Mouse (Mus musculus): ENCODE data around the gene Atg9a. TPM values are rescaled to one million over a fixed set of nuclear protein-coding genes. Genes with fewer than 3 reads are reported as not detected.

Gene Atg9a
- total and polyA plus RNA-seq, 3 experiments: 7.8 to 26.1 TPM; not detected in 1

DNA sequence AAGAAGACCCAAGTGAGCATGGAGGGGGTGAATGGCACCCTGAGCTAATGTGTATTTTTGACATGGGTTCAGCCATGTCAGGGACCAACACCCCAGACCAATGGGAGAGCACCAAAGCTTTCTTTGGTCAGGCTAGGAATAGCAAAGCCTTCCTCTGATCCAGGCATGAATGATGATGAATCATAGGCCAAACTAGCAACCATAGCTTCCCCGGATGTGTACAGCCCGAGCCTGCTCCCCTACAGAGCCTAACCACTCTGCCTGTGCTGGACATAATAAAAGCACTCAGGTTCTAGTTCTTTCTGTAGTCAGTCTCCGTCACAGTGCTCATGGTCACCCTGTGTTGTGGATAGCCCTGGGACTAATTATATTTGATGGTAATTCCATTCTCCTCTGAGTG is 29.5 kb upstream of the Atg9a start:
- Histone ChIP-seq H3K9me3 (replicated peaks; ENCODE audit: insufficient read depth, low read length) (no peaks in the 10 kb centered on the region), H3K4me3 (ENCODE audit: control insufficient read depth in 1 of 2, insufficient read depth in 1 of 2, low read depth in 2 of 2, low read length in 2 of 2) (no peak overlapping the region), H3K79me2 (ENCODE audit: control insufficient read depth, insufficient read depth, low read length, poor library complexity) (peaks cover 23% of the 10 kb centered on the region), H3K4me1 (ENCODE audit: control insufficient read depth in 1 of 2, insufficient read depth in 2 of 2, low read length in 2 of 2) (peaks cover 29 to 47% of the 10 kb centered on the region in 2 experiments), H3K27ac (ENCODE audit: control insufficient read depth, low read depth, low read length) (no peak overlapping the region), H3K36me3 (ENCODE audit: control insufficient read depth in 1 of 2, insufficient read depth in 2 of 2, low read length in 2 of 2) (peaks cover 1 to 40% of the 10 kb centered on the region in 2 experiments), H3K27me3 (ENCODE audit: control insufficient read depth in 1 of 2, insufficient read depth in 2 of 2, low read length in 2 of 2) (no peaks in the 10 kb centered on the region), H3K9ac (ENCODE audit: control insufficient read depth, low read depth, low read length, poor library complexity, severe bottlenecking) (no peak overlapping the region)
- no peak for DNase-seq (ENCODE audit: low read depth, low spot score)
- no peak for TF ChIP-seq GABPA (IDR thresholded peaks at IDR 0.05; ENCODE audit: low read depth, low read length)
- TF ChIP-seq NELFE (IDR thresholded peaks at IDR 0.05; ENCODE audit: low read depth, low read length): no peak
- TF ChIP-seq MAFK (IDR thresholded peaks at IDR 0.05; ENCODE audit: borderline replicate concordance, low read depth, low read length): no peak
- TF ChIP-seq BHLHE40 (IDR thresholded peaks at IDR 0.05; ENCODE audit: borderline replicate concordance, low read depth, low read length): no peak
- TF ChIP-seq MYC (IDR thresholded peaks at IDR 0.05; ENCODE audit: low read depth, low read length): no peak
- TF ChIP-seq UBTF (IDR thresholded peaks at IDR 0.05; ENCODE audit: borderline replicate concordance, insufficient read depth, low read depth, low read length): no peak
- no peak for TF ChIP-seq ZKSCAN1 (IDR thresholded peaks at IDR 0.05; ENCODE audit: low read depth, low read length)
- no peak for TF ChIP-seq MEF2A (IDR thresholded peaks at IDR 0.05; ENCODE audit: extremely low read depth, insufficient replicate concordance, low read depth, low read length, poor library complexity, severe bottlenecking)

DNA sequence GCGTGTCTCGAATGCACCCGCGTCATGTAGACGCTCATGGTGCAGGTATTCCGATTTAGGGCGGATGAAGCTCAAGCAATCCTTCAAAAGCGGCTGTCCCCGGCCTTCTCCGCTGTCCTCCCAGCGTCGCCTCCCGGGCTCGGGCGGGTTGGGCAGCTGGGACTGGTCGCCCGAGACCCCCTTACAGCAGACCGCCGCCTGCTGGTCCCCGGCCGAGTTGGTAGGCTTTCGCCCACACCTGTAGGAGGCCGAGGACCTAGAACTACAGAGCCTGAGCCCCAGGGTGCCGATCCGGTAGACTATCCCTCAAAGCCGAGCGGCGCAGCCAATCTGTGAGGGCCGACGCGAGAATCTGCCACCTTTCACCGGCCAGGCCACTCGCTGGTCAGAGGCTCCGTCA is 27.5 kb upstream of the Atg9a start, which contains the start of gene Tuba4a:
Tuba4a (minus strand) TSS at position 335 of the 400 bp plus-strand sequence.
- no peak for DNase-seq (ENCODE audit: low read depth, low spot score)
- TF ChIP-seq NRF1 (IDR thresholded peaks at IDR 0.05; ENCODE audit: insufficient read depth, low read depth, low read length, poor library complexity, severe bottlenecking) (no peak), ZNF384 (IDR thresholded peaks at IDR 0.05; ENCODE audit: low read depth, low read length) (no peak), RAD21 (IDR thresholded peaks at IDR 0.05; ENCODE audit: low read depth, low read length) (no peak), TBP (IDR thresholded peaks at IDR 0.05; ENCODE audit: low read depth, low read length) (no peak), ETS1 (IDR thresholded peaks at IDR 0.05; ENCODE audit: low read depth, low read length) (no peak), MAZ (IDR thresholded peaks at IDR 0.05; ENCODE audit: low read depth, low read length) (no peak), SMC3 (IDR thresholded peaks at IDR 0.05; ENCODE audit: low read depth, low read length) (no peak), CHD2 (IDR thresholded peaks at IDR 0.05; ENCODE audit: low read length) (no peak), MAFK (IDR thresholded peaks at IDR 0.05; ENCODE audit: borderline replicate concordance, low read depth, low read length) (no peak), MYC (IDR thresholded peaks at IDR 0.05; ENCODE audit: low read depth, low read length) (no peak), USF1 (IDR thresholded peaks at IDR 0.05; ENCODE audit: low read depth, low read length) (no peak), GABPA (IDR thresholded peaks at IDR 0.05; ENCODE audit: low read depth, low read length) (no peak), ZKSCAN1 (IDR thresholded peaks at IDR 0.05; ENCODE audit: low read depth, low read length) (no peak), E2F4 (IDR thresholded peaks at IDR 0.05; ENCODE audit: borderline replicate concordance, low read depth, low read length) (no peak), BHLHE40 (IDR thresholded peaks at IDR 0.05; ENCODE audit: borderline replicate concordance, low read depth, low read length) (no peak), CTCF (IDR thresholded peaks at IDR 0.05 in 2 of 3, conservative IDR thresholded peaks at IDR 0.05 in 1 of 3; ENCODE audit: control insufficient read depth in 1 of 3, insufficient read depth in 1 of 3, low read depth in 2 of 3, low read length in 3 of 3, poor library complexity in 1 of 3, severe bottlenecking in 1 of 3) (no peak), ZMIZ1 (IDR thresholded peaks at IDR 0.05; ENCODE audit: low read depth, low read length) (no peak)
- H3K27ac ChIP-seq (ENCODE audit: control insufficient read depth, low read depth, low read length): peak within 1 kb of the TSS; percentile 83
- H3K4me3 ChIP-seq (ENCODE audit: control insufficient read depth in 1 of 2, insufficient read depth in 1 of 2, low read depth in 2 of 2, low read length in 2 of 2): peak within 1 kb of the TSS; percentile 81 to 82
- H3K9ac ChIP-seq (ENCODE audit: control insufficient read depth, low read depth, low read length, poor library complexity, severe bottlenecking): peak within 1 kb of the TSS; percentile 87
- no peaks in the 10 kb centered on the region for H3K27me3 ChIP-seq (ENCODE audit: control insufficient read depth in 1 of 2, insufficient read depth in 2 of 2, low read length in 2 of 2)
- no peaks in the 10 kb centered on the region for H3K9me3 ChIP-seq (replicated peaks; ENCODE audit: insufficient read depth, low read length)
- H3K79me2 ChIP-seq (ENCODE audit: control insufficient read depth, insufficient read depth, low read length, poor library complexity): peaks cover 42% of the 10 kb centered on the region
- peaks cover 19 to 46% of the 10 kb centered on the region in 2 experiments for H3K4me1 ChIP-seq (ENCODE audit: control insufficient read depth in 1 of 2, insufficient read depth in 2 of 2, low read length in 2 of 2)
- H3K36me3 ChIP-seq (ENCODE audit: control insufficient read depth in 1 of 2, insufficient read depth in 2 of 2, low read length in 2 of 2): peaks cover 10 to 43% of the 10 kb centered on the region in 2 experiments
